ENCODE assay signal across 23 mouse cellular contexts in the genomic region with DNA sequence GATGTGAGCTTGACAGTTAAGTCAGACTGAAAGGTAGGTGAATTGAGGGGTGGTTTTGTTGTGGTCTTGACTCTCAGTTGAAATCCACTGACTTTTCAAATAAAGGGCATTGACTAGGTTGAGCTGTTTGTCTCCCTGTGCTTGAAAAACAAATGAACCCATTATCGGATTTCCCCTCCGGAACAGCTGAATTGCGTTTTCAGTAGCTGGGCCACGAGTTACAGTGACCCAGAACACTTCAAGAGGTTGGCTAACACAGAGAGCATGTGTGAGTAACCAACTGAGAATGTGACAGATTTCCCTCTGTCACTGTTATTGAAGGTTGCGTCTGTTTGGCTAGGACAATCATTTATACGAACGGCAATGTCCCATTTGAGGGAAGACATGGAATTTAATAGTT. TPM values are rescaled to one million over a fixed set of nuclear protein-coding genes. Genes with fewer than 3 reads are reported as not detected.
DNase-seq lines count a peak whose midpoint lies in the region; TF ChIP-seq lines count a peak whose summit lies in the region.
"Had no signal": no experiment of that assay in that cellular context is flagged by ENCODE, and none has a peak within 500 bp of the region (broad histone marks: within the 10 kb centered on the region; RNA-seq: fewer than 3 reads in every experiment).

No protein-coding gene starts in this region.

- H3K36me3 ChIP-seq in myocyte (ENCODE audit: control insufficient read depth, insufficient read depth): no peaks in the 10 kb centered on the region
- no peaks in the 10 kb centered on the region for H3K36me3 ChIP-seq in forebrain, embryonic 10.5 days (replicated peaks)
- H3K36me3 ChIP-seq: embryonic facial prominence, embryonic 12.5 days; forebrain, embryonic 12.5 days; heart, embryonic 15.5 days; hindbrain, embryonic 10.5 days; limb, embryonic 13.5 days; liver, embryonic 12.5 days; neural tube, embryonic 12.5 days had no signal

- intact Hi-C loops in heart, postnatal 25 days (cut with DNase I): no loop called here

- H3K4me2 ChIP-seq in myocyte (ENCODE audit: low read depth): no peak overlapping the region
- H3K4me2 ChIP-seq: embryonic facial prominence, embryonic 12.5 days; forebrain, embryonic 12.5 days; heart, embryonic 15.5 days; limb, embryonic 13.5 days; liver, embryonic 12.5 days; neural tube, embryonic 12.5 days had no signal

- no peak overlapping the region for H3K27ac ChIP-seq in forebrain, embryonic 10.5 days
- H3K27ac ChIP-seq: embryonic facial prominence, embryonic 12.5 days; forebrain, embryonic 12.5 days; gastrocnemius, adult 2 months; hindbrain, embryonic 10.5 days; limb, embryonic 13.5 days; liver, embryonic 12.5 days; neural tube, embryonic 12.5 days had no signal

- H3K4me3 ChIP-seq in myocyte: no peak overlapping the region
- H3K4me3 ChIP-seq in forebrain, embryonic 10.5 days: no peak overlapping the region
- H3K4me3 ChIP-seq: embryonic facial prominence, embryonic 12.5 days; forebrain, embryonic 12.5 days; gastrocnemius, adult 2 months; heart, embryonic 15.5 days; hindbrain, embryonic 10.5 days; limb, embryonic 13.5 days; liver, embryonic 12.5 days; neural tube, embryonic 12.5 days had no signal

- no peak for TF ChIP-seq POLR2A in myocyte (IDR thresholded peaks at IDR 0.05; ENCODE audit: insufficient read length, low read depth)

- H3K27me3 ChIP-seq in myocyte (ENCODE audit: control insufficient read depth, insufficient read depth, insufficient read length): no peaks in the 10 kb centered on the region
- no peaks in the 10 kb centered on the region for H3K27me3 ChIP-seq in forebrain, embryonic 10.5 days (ENCODE audit: poor library complexity, severe bottlenecking)
- H3K27me3 ChIP-seq: embryonic facial prominence, embryonic 12.5 days; forebrain, embryonic 12.5 days; heart, embryonic 15.5 days; limb, embryonic 13.5 days; liver, embryonic 12.5 days; neural tube, embryonic 12.5 days had no signal

- no peaks in the 10 kb centered on the region for H3K4me1 ChIP-seq in forebrain, embryonic 10.5 days
- H3K4me1 ChIP-seq: embryonic facial prominence, embryonic 12.5 days; forebrain, embryonic 12.5 days; hindbrain, embryonic 10.5 days; limb, embryonic 13.5 days; neural tube, embryonic 12.5 days had no signal

- H3K79me2 ChIP-seq in myocyte (ENCODE audit: control insufficient read depth, insufficient read depth): no peaks in the 10 kb centered on the region

- no peak overlapping the region for H3ac ChIP-seq in myocyte (ENCODE audit: control insufficient read depth, insufficient read length)

- no peaks in the 10 kb centered on the region for H3K9me3 ChIP-seq in forebrain, embryonic 10.5 days
- H3K9me3 ChIP-seq: embryonic facial prominence, embryonic 12.5 days; forebrain, embryonic 12.5 days; heart, embryonic 15.5 days; hindbrain, embryonic 10.5 days; limb, embryonic 13.5 days; liver, embryonic 12.5 days; neural tube, embryonic 12.5 days had no signal

- 76% methylated on average over 7 of the region's 7 CpGs for WGBS in forebrain, embryonic 10.5 days

- peak; percentile 12 for DNase-seq in heart, adult 8-10 months (ENCODE audit: low spot score)
- no peak for DNase-seq in heart, postnatal 25 days (ENCODE audit: low spot score)
- peak; percentile 11 for DNase-seq in lung, postnatal 36 days
- no peak for DNase-seq in lung, adult 18-20 months
- peak; percentile 26 for DNase-seq in NIH3T3 (ENCODE audit: low read depth)
- no peak for DNase-seq in urinary bladder, postnatal 25 days (ENCODE audit: low spot score)
- no peak for DNase-seq in forebrain, embryonic 10.5 days (ENCODE audit: extremely low spot score, low spot score)
- DNase-seq: cerebellum, adult 11-12 months; cerebellum, postnatal 14 days; gastrocnemius, adult 2 months; lung, adult 2 months; lung, postnatal 4 days; midbrain, embryonic 14.5 days; retina, postnatal 1 day; thymus, postnatal 14 days had no signal

TF ChIP-seq in myocyte, 11 proteins besides CTCF, POLR2A, EP300 and RAD21:
- no peak for TF ChIP-seq CEBPB (IDR thresholded peaks at IDR 0.05; ENCODE audit: insufficient read depth, poor library complexity, severe bottlenecking)
- TF ChIP-seq MYOG (IDR thresholded peaks at IDR 0.05; ENCODE audit: control insufficient read depth in 1 of 3, insufficient read depth in 1 of 3, insufficient read length in 2 of 3, low read depth in 2 of 3): peak in 2 of 3 experiments; percentile 36 to 40
- TF ChIP-seq POLR2AphosphoS2 (IDR thresholded peaks at IDR 0.05; ENCODE audit: insufficient read length, low read depth): no peak
- no peak for TF ChIP-seq E2F4 (IDR thresholded peaks at IDR 0.05; ENCODE audit: insufficient read depth)
- TF ChIP-seq SRF (IDR thresholded peaks at IDR 0.05; ENCODE audit: control insufficient read depth, insufficient read length, low read depth): no peak
TF ChIP-seq in myocyte: peak in this region for 1.

RNA-seq across cellular contexts. Expression of gene Stx11, which starts 17.0 kb away (rescaled TPM):
- 1 to 10 TPM; 1.7 to 2.5 (median 2.3) TPM for total RNA-seq in heart, adult 8-10 months (2022)
- total RNA-seq in heart, postnatal 25 days (2021): 1 to 10 TPM; 1.7 to 2.2 TPM
- polyA plus RNA-seq in myocyte (2012; fragmentation: generic; extraction: Trizol): 6.9 TPM
- polyA plus RNA-seq in forebrain, embryonic 10.5 days (2016; fragmentation: Nextera tagmentation; extraction: Ambion mirVana): 1.4 and 1.8 TPM in 2 replicates

RNA-seq across cellular contexts. Expression of gene Sf3b5, which starts 24.1 kb away (rescaled TPM):
- total RNA-seq in heart, adult 8-10 months (2022): 1 to 10 TPM; 6.5 to 7.8 (median 7.1) TPM
- total RNA-seq in heart, postnatal 25 days (2021): 1 to 10 TPM; 6.3 to 6.9 TPM
- 27.8 TPM for polyA plus RNA-seq in myocyte (2012; fragmentation: generic; extraction: Trizol)
- 48.2 and 48.6 TPM in 2 replicates for polyA plus RNA-seq in forebrain, embryonic 10.5 days (2016; fragmentation: Nextera tagmentation; extraction: Ambion mirVana)

Comparison
In these comparisons a context has a peak if more than half of its experiments do, and no peak if none do; other contexts are left out.
1. DNase-seq: peak in heart, adult 8-10 months (single experiment), lung, postnatal 36 days (single experiment) and NIH3T3 (single experiment); none in heart, postnatal 25 days (single experiment), lung, adult 18-20 months (0 of 2), urinary bladder, postnatal 25 days (single experiment) and forebrain, embryonic 10.5 days (single experiment).